Mouse (Mus musculus) testis, postnatal 10 days (tissue): ENCODE results near the gene Arl5a.

Experiments
- DNase-seq: peaks from one replicate; pipeline ENCODE4 v3.0.0; 2021; ENCODE audit warnings: low spot score

The Arl5a gene

GRCm38 (mm10) chr2:52361086-52361485 lies 63.6 kb downstream of the Arl5a start:
- DNase-seq = no peak

DNA sequence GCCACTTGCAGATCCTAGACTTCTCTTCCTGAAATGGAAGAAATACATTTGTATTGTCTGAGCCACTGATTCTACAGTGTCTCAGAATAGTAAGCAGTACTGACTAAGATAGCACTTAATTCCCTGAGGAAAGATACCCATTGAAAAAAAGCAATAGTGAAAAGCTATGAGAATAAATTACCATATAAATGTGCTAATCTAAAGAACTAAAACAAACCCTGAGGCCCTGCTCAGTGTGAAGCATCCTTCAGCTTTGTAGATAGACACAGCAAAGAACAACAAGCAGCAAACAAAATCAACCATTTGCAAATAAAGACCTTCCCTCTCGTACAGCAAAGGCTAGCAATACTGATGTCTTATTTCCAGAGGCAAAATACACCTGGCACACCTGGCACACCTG lies 65.0 kb downstream of the Arl5a start:
- no peak for DNase-seq

DNA sequence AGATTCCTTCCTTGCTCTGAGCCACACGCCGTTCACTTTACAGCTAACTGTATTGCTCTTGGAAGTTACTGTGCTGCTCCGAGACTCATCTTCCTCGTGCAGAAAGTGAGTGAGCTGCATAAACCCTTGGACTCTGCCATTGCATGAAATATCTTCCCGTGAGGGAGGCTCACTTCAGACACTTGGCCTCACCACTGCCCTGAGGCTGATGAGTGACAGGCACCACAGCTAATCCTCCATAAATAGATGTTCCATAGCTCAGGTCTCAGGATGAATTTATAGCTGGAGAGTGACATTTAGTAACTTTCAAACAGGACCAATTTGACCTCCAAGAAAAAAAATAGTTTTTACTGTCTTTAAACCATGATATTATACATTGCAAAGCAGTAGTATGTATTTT lies 66.5 kb downstream of the Arl5a start:
- no peak for DNase-seq

DNA sequence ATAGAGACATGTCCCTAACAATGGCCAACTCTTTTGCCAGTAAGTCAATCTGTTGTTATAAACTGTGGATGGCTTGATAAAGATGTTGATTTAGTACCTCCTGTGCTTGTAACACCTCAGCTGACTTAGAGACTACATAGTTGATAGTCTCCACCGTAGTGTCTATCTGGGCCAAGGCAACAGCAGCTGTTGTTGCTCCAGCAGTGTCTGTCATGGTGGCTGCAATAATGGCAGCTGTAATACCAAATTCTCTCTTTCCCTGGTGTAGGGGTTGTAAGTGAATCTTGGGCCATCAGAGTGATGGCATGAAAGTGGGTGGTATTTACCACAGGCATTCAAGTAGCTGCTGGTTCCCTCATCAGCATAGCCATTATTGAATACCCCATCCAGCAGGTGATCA lies 73.7 kb downstream of the Arl5a start:
- DNase-seq = no peak
